Mouse (Mus musculus) lung, embryonic 16.5 days (tissue): ENCODE data around the gene Sde2. TPM values are rescaled to one million over a fixed set of nuclear protein-coding genes. Genes with fewer than 3 reads are reported as not detected.

ENCODE experiments used
- ATAC-seq: fragments of 200-750 bp; cut with Nextera tagmentation; 2 replicates; pipeline ENCODE4 v1.8.0; 2017; ENCODE audit warnings: low read depth, mild to moderate bottlenecking, moderate library complexity
- H3K27ac ChIP-seq: fragments of 300-500 bp; sonication (generic); 2 replicates; pipeline ENCODE4 v1.5.1; 2014; ENCODE audit warnings: mild to moderate bottlenecking, control low read depth, low read length
- H3K27me3 ChIP-seq: fragments of 300-500 bp; sonication (generic); 2 replicates; pipeline ENCODE4 v1.6.1; 2014; ENCODE audit warnings: low read depth, low read length, mixed read lengths; ENCODE audit not compliant: control insufficient read depth, insufficient read depth
- H3K36me3 ChIP-seq: fragments of 300-500 bp; sonication (generic); 2 replicates; pipeline ENCODE4 v1.6.1; 2014; ENCODE audit warnings: low read length; ENCODE audit not compliant: control insufficient read depth, insufficient read depth
- H3K4me1 ChIP-seq: fragments of 300-500 bp; sonication (generic); replicated peaks from 2 replicates; pipeline ENCODE4 v1.6.1; 2014; ENCODE audit warnings: low read length, mixed read lengths; ENCODE audit not compliant: control insufficient read depth, insufficient read depth
- H3K4me2 ChIP-seq: fragments of 300-500 bp; sonication (generic); 2 replicates; pipeline ENCODE4 v1.6.1; 2014; ENCODE audit warnings: low read depth, low read length, control low read depth
- H3K4me3 ChIP-seq: fragments of 300-500 bp; sonication (generic); 2 replicates; pipeline ENCODE4 v1.5.1; 2014; ENCODE audit warnings: mild to moderate bottlenecking, low read length, control low read depth
- H3K9ac ChIP-seq: fragments of 300-500 bp; sonication (generic); 2 replicates; pipeline ENCODE4 v1.6.1; 2014; ENCODE audit warnings: low read length, control low read depth
- H3K9me3 ChIP-seq: fragments of 300-500 bp; sonication (generic); 2 replicates; pipeline ENCODE4 v1.6.1; 2016; ENCODE audit warnings: low read length; ENCODE audit not compliant: control insufficient read depth
- WGBS: fragments of 180-500 bp; shearing (Covaris S2); extraction: QIAGEN DNeasy Blood & Tissue Kit; methylation state at CpG from one replicate; pipeline ENCODE4 v1.1.7; 2014; 5-methylcytosine and 5-hydroxymethylcytosine counted together
- polyA plus RNA-seq: library from polyadenylated mRNA; unstranded; fragments of >200 nt; fragmentation: Nextera tagmentation; extraction: Ambion mirVana; gene quantifications from 2 replicates; pipeline ENCODE4 v1.2.1, GENCODE M21; 2015

Sde2 gene
- polyA plus RNA-seq, 1 experiment from 2014 or later, result 38.3 TPM

DNA sequence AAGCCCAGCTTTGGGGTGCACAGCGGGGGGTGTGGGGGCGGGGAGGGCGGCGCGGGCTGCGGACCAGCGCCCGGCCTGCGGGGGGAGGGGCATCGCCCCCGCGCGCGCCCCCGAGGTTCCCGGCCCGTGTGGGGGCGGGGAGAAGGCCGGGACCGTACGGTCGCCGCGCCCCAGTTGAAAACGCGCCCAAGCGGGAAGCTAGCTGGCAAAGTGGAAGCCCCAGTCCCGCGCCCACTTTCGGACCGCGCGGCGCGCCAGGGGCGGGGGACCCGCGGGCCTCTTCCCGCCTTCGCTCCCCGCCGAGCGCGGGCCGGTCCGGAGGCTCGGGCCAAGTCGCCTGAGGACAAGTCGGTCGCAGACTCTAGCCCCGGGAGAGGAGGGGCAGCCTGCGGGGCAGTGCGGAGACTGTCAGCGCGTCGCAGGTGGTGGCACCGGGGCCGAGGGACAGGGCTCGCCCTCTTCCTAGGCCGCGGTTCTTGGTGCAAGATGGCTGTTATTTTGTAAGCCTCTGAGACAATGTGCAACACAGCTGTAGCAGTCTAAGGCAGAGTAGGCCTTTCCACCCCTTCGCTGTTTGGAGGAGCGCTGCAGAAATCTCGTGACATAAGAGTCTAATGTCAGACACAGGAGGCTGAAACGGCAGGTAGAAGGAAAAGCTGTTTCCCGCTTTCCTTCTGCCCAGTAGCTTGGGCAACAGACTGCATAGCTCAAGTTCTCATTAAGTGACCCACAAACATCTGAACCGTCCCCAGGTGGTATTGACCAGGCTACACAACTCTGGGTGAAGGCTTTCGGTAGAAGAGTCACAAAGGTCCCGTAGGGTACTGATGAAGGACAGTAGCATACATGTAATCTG lies 36.8 kb upstream of the Sde2 start, which contains the start of gene H3f3a:
Gene H3f3a, minus strand, starts transcription at position 59 of the 856 bp plus-strand sequence.
- ATAC-seq, result peak; percentile 82
- H3K27me3 ChIP-seq, result no peaks in the 10 kb centered on the region
- peaks cover 12% of the 10 kb centered on the region for H3K36me3 ChIP-seq
- peak within 1 kb of the TSS; percentile 81 for H3K4me2 ChIP-seq
- peaks cover 21% of the 10 kb centered on the region for H3K4me1 ChIP-seq
- H3K9me3 ChIP-seq, result no peaks in the 10 kb centered on the region
- WGBS, result 1% methylated on average over 49 of the region's 69 CpGs
- peak within 1 kb of the TSS; percentile 100 for H3K9ac ChIP-seq
- peak within 1 kb of the TSS; percentile 99 for H3K4me3 ChIP-seq
- peak within 1 kb of the TSS; percentile 100 for H3K27ac ChIP-seq

DNA sequence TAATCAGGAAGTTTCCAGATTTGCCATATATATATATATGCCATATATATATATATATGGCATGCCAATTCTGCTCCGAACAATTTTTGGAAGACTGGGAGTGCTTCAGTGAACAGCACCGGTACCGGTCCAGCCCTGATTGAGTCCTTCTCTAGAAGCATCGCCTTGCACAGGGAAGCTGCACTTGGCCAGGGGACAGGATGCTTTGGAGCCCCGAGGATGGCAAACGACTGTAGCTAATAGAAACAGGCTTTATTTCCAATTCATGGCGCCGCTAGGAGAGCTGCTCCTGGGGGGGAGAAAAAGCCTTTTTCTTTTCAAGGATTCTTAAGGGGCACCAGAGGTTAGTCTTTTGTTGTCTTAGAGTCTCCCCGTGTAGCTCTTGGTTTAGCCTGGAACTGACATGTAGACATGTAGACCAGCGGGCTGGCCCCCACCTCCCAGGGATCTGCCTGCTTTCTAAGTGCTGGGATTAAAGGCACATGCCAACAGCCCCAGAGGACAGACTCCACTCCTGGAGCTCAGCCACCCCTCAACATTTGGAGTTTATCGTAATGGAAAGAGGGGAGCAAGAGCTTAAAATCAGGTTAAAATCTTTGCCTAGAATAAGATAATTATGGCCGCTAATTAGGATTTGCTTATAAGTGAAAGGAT lies 35.4 kb upstream of the Sde2 start:
- H3K27ac ChIP-seq, result no peak overlapping the region
- WGBS, result 69% methylated on average over 12 of the region's 12 CpGs

DNA sequence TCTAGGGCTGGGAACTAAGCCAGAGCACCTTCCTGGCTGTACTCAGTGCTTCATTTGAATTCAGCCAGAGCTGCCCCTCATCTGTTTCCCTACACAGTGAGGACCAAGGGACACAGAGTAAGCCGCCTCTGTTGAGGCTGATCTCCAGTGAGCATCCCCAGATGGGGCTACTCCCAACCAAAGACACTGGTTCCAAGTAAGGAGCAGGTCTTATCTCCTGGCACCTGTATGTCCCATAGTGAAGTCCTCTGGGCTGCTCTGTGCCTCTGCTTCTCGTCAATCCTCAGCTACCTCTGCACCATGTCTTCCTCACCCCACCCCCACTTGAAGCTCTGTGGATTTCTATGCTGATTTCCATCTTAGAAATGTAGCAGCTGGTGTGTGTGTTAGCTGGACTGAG lies 32.9 kb upstream of the Sde2 start:
- H3K9me3 ChIP-seq, result no peaks in the 10 kb centered on the region
- no peak overlapping the region for H3K27ac ChIP-seq
- ATAC-seq, result no peak

More for the DNA sequence above, 35.4 kb upstream of the Sde2 start:
- Histone ChIP-seq H3K4me1 (peaks cover 16% of the 10 kb centered on the region), H3K36me3 (peaks cover 3% of the 10 kb centered on the region), H3K9ac (no peak overlapping the region), H3K9me3 (no peaks in the 10 kb centered on the region), H3K4me3 (no peak overlapping the region), H3K27me3 (no peaks in the 10 kb centered on the region), H3K4me2 (no peak overlapping the region)
- no peak for ATAC-seq

DNA sequence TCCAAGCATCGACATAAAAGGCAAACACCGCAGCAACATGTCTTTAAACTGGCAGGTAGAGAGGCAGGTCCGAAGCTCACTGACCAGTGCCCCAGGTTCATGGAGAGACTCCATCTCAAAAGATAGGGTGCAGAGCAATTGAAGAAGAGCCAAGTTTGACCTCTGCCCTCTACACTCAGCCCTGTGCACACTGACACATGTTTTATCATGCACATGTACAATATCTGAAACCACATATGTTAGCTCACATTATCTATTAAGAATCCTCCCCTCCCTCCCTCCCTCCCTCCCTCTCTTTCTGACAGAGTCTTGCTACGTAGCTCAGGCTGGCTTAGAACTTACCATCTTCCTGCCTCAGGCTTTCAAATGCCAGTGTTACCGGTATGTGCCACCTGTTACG lies 29.8 kb upstream of the Sde2 start:
- no peak overlapping the region for H3K4me2 ChIP-seq
- 0 out of 2 replicates have a peak, but pooled peaks cover under 1% of the 10 kb centered on the region for H3K4me1 ChIP-seq
- WGBS, result 86% methylated on average over 6 of the region's 6 CpGs

More for the DNA sequence above, 32.9 kb upstream of the Sde2 start:
- Histone ChIP-seq H3K4me3 (no peak overlapping the region), H3K9ac (no peak overlapping the region), H3K27me3 (no peaks in the 10 kb centered on the region), H3K4me1 (peaks cover 13% of the 10 kb centered on the region; the same call in 1 of the 2 replicates), H3K4me2 (no peak overlapping the region), H3K36me3 (no peaks in the 10 kb centered on the region)
- 66% methylated on average over 2 of the region's 2 CpGs for WGBS

DNA sequence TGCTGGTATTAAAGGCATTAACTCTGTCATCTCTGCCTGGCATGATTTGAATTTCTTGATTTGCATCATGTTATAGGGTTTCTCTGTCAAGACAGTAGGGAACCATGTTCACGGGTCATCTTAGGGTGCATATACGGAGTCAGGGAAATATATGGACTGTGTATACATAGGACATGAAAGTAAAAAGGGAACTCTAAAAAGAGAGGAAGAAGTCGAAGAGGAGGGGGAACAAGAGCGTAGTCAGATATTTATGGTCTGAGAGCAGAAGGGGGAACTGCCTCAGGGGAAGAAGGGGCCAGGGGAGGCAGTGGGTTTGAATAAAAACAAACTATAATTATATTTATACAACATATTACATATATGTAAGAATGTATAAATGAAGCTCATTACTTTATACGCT lies 28.7 kb upstream of the Sde2 start:
- Histone ChIP-seq H3K27ac (no peak overlapping the region), H3K4me2 (no peak overlapping the region), H3K27me3 (no peaks in the 10 kb centered on the region), H3K4me1 (no peaks in the 10 kb centered on the region), H3K36me3 (no peaks in the 10 kb centered on the region), H3K9me3 (no peaks in the 10 kb centered on the region), H3K9ac (no peak overlapping the region), H3K4me3 (no peak overlapping the region)
- ATAC-seq, result no peak
- 80% methylated on average over 5 of the region's 5 CpGs for WGBS

More for the DNA sequence above, 29.8 kb upstream of the Sde2 start:
- Histone ChIP-seq H3K27ac (no peak overlapping the region), H3K27me3 (no peaks in the 10 kb centered on the region), H3K4me3 (no peak overlapping the region), H3K36me3 (no peaks in the 10 kb centered on the region), H3K9ac (no peak overlapping the region), H3K9me3 (no peaks in the 10 kb centered on the region)
- no peak for ATAC-seq

DNA sequence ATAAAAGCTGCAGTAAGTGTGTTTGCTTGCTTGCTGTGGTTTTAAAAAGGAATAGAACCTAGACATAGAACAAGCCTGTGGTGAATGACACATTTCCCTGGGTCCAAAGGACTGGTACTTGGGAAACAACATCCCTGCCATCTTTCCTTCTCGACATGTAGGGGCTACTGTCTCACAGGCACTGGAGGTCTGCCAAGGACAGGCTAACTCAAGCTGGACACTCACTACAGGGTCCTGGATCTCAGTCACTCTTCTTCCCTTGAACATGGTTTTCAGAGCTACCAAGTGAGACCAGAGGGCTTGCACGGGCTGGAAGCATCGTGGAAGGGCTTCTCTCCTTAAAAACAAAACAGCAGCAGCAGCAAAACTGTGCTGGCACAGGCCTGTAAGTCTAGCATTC lies 27.2 kb upstream of the Sde2 start:
- no peaks in the 10 kb centered on the region for H3K27me3 ChIP-seq
- H3K36me3 ChIP-seq, result no peaks in the 10 kb centered on the region
- H3K4me2 ChIP-seq, result no peak overlapping the region
- no peaks in the 10 kb centered on the region for H3K9me3 ChIP-seq
- no peak overlapping the region for H3K9ac ChIP-seq
- no peak overlapping the region for H3K4me3 ChIP-seq
- H3K4me1 ChIP-seq, result no peaks in the 10 kb centered on the region
- no peak for ATAC-seq
- H3K27ac ChIP-seq, result no peak overlapping the region
- WGBS, result 57% methylated on average over 3 of the region's 3 CpGs

DNA sequence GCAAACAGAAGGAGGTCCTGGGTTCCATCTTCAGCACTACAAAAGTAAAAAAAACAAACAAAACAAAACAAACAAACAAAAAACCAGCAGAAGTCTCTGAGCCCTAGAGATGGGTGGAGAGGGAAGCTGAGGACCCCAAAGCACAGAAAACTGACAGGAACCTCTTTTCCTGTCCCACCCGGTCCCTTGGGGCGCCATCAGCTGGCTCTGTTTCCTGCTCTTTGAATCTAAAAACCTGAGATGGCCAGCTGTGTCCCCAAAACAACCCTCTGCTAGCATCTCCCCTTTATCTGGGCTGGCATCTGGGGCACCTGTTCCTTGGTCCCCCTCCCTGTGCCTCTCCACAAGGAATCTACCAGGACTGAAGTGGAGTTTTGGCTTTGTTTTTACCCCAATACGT lies 26.2 kb upstream of the Sde2 start:
- 66% methylated on average over 3 of the region's 3 CpGs for WGBS
- ATAC-seq, result no peak
- Histone ChIP-seq H3K4me1 (0 out of 2 replicates have a peak, but pooled peaks cover 1% of the 10 kb centered on the region), H3K4me2 (no peak overlapping the region), H3K9me3 (no peaks in the 10 kb centered on the region), H3K36me3 (no peaks in the 10 kb centered on the region), H3K27me3 (no peaks in the 10 kb centered on the region), H3K27ac (no peak overlapping the region), H3K9ac (no peak overlapping the region), H3K4me3 (no peak overlapping the region)

DNA sequence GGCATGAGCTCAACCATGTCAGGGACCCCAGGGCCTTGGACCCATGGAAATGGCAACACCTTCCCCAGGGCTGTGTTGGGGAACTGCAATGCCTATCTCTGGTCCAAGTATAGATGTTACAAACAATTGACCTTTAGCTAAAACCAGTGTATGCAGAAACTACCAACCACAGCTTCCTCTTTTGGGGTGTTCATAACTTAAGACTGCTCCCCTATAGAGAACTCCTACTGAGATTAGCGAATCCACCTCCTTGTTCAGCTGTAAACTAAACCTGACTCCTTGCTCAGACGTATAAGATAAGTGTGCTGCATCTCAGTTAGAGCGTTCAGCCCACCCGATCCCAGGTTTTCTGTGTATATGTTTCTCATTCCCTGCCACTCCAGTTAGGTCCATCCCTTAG lies 24.3 kb upstream of the Sde2 start:
- H3K9ac ChIP-seq, result no peak overlapping the region
- no peak for ATAC-seq

DNA sequence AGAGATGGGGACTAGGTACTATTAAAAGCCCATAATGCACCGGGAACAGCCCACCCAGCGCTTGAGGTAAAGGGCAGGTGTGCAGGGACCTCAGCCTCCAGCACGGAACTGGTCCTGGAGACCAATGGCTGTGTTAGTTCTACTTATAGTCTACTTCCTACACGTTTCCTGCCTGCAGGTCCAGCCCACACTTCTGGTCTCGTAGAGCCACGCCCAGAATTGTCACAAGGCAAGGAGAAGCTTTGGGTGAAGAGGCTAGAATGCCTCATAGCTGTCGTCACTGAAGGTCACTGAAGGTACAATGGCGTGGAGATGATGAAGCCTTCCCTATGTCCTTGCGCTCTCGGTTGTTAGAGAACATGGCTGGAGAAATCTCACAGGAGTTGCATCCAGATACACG lies 21.2 kb upstream of the Sde2 start:
- no peaks in the 10 kb centered on the region for H3K36me3 ChIP-seq
- no peak for ATAC-seq
- no peak overlapping the region for H3K9ac ChIP-seq

More for the DNA sequence above, 24.3 kb upstream of the Sde2 start:
- 91% methylated on average over 4 of the region's 4 CpGs for WGBS
- H3K36me3 ChIP-seq, result no peaks in the 10 kb centered on the region
- H3K4me3 ChIP-seq, result no peak overlapping the region
- no peak overlapping the region for H3K27ac ChIP-seq
- H3K4me1 ChIP-seq, result peaks cover 2% of the 10 kb centered on the region; the same call in 1 of the 2 replicates
- no peaks in the 10 kb centered on the region for H3K9me3 ChIP-seq
- H3K4me2 ChIP-seq, result no peak overlapping the region
- no peaks in the 10 kb centered on the region for H3K27me3 ChIP-seq

More for the DNA sequence above, 21.2 kb upstream of the Sde2 start:
- H3K4me1 ChIP-seq, result peaks cover 2% of the 10 kb centered on the region; the same call in 1 of the 2 replicates
- no peaks in the 10 kb centered on the region for H3K27me3 ChIP-seq
- 67% methylated on average over 11 of the region's 11 CpGs for WGBS
- H3K4me2 ChIP-seq, result no peak overlapping the region
- no peak overlapping the region for H3K4me3 ChIP-seq
- no peaks in the 10 kb centered on the region for H3K9me3 ChIP-seq
- no peak overlapping the region for H3K27ac ChIP-seq
